Mouse (Mus musculus) mature B cell (primary cell): ENCODE measurements at regions not wholly inside any gene's neighbourhood (a gene's known extent, or its start where the extent isn't known, plus 50 kb on each side); places are given as distances from the start of the nearest gene placed in this dataset.

Experiments
- in situ Hi-C: fragments of 300-500 bp; cut with MboI; formaldehyde crosslinking; loops from 2 replicates; pipeline ENCODE4 v1.14.3; 2019

DNA sequence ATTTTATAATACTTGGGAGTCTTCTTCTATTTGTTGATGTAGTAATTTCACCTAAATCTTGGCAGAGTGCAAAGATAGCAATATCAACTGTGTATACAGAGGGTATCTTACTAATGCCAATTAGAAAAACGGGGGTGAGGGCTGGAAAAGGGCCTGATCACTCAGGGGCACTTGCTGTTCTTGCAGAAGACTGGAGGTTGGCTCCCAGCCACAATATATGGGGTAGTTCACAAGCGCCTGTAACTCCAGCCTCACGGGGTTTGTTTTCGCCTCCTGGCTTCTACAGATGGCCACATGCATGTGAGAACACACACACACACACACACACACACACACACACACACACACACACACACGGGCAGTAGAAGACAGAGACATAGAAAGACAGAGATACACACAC is 185.7 kb downstream of the Plk2 start:
- in situ Hi-C loops = no loop called here

DNA sequence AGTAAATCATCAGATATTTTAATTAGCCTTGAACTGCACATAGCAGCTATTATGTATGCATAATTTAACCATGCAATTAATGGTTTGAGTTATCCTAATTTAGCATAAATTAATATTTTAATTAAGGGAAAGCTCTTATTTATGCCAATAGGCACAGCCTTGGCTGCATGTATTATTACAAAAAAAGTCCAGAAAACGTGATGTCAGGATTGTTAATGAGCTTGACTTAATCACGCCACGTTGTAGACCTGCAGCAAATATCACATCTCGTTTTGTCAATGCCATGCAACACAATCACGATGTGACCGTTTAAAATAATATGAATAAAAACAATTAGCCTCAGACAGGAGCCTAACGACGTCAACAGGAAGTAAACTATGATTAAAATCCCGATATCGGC is 189.9 kb downstream of the Plk2 start:
- in situ Hi-C loops = no loop called here

DNA sequence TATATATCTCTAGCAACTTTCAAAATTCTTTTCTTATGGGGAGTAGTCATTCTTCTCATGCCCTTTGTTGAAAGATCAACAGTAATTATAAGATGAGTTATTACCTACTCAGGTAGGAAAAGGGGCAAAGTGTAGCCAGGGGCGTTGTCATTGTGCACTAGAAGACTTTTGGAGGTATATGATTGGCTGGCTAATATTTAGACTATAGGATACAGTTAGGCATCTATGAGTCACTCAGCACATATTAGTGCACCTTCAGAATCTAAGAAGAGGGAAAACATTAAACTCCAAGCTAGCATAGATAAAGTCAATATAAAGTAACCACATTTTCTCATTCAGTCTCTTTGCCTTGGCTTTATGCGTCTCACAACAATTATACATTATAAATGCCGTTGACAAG is 199.8 kb downstream of the Plk2 start:
- in situ Hi-C loops = no loop called here

DNA sequence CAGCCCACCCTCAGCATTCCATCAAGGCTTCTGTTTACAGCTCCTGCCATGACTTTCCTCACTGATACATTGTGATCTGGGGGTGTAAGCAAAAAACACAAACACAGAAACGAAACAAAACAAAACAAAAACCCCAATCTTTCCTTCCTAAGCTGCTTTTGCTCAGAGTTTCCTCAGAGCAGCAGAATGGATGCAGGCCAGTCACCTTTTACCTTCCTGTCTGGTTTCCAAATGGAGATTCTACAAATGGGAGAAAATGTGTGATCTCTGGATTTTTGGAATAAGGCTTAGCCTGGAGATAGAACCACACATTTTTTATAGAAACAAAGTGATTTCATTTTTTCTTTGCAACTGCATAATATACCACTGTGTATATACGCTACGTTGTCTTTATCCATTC is 204.8 kb downstream of the Plk2 start:
- in situ Hi-C loops = no loop called here

DNA sequence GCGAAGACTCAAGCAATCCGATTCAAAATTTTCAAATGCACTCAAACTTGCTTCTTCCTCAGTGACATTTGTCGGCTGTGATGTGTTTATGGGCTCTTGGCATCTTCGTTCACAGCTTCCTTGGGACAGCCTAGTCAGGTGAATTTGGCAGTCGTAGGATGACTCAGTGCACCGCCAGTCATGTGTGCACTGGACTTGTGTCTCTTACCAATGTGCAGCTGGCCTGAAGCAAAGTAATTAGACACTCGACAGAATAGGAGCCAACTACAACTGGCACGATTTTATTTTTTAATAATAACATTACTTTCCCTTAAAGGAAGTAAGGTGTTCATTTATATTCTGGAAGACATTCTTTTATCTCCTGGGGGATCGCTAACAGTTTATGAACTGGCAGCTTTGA is 205.5 kb downstream of the Plk2 start:
- in situ Hi-C loops = no loop called here

DNA sequence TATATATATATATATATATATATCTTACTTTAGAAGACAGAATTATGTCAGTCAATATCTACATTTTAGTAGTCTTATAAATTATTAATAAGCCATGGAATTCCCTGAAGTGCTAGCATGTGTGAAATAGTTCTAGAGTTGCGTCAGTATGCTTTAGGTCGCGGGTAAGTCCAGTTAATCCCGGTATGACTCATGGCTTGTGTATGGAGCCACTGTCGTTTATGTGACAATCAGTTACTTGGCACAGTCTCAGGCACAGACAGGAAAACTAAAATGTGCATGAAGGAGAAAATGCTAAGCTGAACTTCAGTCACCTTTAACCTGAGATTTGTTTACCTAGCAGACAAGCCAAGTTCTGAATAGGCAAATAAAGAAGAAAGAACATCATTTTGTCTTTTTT is 206.5 kb downstream of the Plk2 start:
- in situ Hi-C loops = no loop called here

DNA sequence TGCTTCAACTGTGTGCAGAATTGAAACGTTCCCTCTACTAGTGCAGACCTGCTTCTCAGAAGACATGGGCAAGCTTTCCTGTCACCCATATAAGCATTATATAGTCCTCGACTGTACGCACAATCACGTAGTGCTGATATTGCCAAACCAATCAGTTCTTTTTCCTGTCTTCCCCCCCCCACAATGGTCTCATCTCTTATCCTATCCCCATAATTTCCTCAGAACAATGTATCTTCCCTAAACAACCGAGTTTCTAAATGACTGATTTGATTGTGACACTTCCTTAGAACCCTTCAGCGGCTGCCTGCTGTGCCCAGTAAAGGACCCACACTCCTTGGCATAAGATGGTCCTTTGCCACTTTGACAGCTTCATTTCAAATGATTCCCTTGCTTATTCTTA is 207.0 kb downstream of the Plk2 start:
- in situ Hi-C loops = no loop called here

DNA sequence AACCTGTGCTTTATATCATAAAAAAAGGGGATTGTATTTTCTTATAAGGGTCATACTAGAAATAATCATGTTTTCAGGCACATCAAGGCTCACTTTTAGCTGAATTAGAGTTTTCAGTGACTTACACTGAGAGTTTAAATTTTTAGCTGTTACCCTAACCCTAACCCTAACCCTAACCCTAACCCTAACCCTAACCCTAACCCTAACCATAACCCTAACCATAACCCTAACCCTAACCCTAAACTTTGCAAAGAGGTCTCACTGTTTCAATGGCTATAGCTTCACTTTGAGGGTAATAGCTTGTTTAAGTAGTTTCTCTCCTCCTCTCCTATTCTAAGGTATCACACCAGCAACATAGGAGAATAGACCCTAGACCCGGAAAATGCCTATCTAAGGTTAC is 208.0 kb downstream of the Plk2 start:
- in situ Hi-C loops = no loop called here

DNA sequence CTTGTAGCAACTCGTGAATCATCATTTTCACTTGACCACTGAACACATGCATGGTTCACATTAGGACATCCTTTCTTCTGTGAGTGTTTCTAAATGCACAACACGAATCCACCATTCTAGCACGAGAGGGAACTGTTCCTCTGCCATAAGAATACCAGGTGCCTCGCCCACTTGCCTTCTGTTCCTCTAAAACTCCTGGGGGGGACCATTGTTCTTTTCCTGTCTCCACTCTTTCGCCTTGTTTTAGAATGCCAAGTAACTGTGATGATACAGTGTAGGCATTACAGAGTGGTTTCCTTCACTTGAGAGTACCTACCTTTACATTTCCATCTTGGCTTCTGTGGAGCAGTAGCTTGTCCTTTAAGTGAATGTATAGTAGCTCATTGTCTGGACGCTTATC is 224.2 kb downstream of the Plk2 start:
- in situ Hi-C loops = no loop called here

DNA sequence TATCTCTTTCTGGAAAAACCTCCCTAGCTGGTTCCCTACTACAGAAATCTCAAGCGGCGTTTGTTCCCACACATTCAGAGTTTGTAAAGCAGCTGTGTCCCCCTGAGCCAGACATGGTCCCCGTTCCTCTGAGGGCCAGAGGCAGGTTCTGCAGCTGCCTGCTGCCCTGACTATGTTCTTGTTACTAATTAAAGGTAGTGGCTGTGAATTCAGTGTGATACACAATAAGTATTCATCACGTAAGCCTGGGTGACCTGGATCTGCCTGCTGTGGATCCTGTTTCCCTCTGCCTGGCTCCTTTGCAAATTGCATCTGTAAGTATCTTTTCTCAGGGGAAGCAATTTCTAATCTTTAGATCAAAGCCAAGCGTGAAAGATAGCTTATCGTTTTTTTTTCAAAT is 232.3 kb downstream of the Plk2 start:
- in situ Hi-C loops = no loop called here

DNA sequence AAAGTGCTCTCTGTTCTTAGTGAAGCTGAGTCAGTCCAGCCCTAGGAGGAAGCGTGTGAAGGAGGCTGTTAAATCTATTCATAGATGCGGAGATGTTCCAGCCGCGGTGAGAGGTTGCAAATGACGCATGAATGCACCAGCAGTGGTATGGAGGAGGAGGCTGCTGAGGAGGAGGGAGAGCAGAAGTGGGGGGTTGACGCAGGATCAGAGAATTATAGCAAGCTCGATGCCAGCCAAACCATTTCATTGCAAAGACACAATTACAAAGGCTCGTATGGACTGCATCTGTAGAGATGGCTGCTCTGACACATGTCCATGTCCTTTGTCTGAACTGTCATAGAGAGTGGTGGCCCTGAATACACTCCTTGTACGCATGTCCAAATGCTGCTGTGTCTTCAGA is 232.9 kb downstream of the Plk2 start:
- in situ Hi-C loops = no loop called here

DNA sequence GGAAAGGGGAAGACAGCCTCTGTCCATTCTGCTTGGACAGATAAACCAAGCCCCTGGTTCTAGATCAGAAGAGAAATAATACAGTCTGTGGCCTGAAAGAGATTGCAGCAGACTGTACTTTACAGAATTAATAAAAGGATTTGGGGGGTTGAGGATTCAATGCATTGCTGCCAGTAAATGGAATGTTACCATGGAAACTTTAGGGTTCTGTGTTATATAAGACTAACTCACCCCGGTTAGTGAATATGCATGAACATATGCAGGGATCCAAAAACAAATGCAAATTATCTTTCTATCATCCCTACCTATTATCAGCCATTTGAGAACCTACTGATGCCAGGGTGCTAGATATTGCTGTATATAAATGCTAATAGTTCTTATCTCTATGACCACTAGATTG is 233.4 kb downstream of the Plk2 start:
- in situ Hi-C loops = no loop called here

DNA sequence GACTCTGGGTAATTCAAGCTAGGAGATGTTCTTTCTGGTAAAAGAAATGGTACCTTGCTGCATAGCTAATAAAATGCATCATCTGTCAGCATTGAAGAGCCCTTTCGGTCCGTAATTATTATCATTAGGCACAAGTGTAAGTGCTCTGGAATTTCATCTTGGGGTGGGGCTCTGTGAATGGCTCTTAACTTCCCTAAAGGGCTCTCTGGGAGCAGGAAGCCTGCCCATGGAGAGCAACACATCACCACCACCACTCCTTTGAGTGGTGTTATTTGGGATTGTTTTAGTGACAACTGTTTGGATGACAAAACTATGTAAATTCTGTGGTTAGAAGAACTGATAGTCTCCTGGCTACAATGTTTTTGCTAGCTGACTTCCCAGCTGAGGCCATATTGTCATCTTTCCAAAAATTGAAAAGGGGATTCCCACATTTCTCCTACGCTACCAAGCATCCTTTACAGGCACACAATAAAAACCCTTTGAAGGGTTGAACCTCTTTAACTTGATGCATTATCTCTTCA is 238.5 kb downstream of the Plk2 start:
- in situ Hi-C loops = no loop called here

DNA sequence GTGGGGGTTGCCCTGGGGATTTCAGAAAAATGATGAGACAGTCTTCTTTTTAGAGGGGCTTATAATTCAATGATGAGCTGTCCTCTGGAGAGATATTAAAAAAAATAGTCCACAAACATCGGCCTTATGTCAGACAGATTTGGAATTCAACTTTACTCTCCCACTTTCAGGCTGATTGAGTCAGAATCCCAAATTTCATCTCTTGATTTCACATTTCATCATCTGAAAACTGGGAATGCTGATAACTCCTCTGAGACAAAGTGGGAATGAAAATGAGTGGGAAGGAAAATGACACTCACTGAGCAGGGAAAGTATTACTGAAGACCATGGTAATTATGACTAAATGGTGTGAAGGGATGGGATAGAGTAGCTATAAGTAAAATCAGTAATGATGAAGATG is 239.1 kb downstream of the Plk2 start:
- in situ Hi-C loops = no loop called here

DNA sequence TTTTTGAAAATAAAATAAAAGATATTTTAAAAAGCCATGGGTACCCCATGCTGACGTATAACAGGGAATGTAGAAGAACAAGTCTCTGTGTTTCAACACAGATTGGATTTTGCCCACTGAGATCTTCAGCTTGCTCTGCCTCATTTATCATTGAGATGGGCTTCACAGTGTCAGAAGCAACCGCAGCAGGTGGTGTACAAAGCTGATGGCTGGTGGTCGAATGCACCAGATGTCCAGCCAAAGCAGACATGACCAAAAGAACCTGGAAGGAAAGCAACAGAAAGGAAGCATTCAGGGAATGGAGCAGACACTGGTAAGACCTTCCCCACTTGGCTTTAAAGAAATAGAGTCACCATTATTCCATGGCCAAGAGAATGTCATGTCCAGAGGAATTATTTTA is 247.9 kb downstream of the Plk2 start:
- in situ Hi-C loops = no loop called here

DNA sequence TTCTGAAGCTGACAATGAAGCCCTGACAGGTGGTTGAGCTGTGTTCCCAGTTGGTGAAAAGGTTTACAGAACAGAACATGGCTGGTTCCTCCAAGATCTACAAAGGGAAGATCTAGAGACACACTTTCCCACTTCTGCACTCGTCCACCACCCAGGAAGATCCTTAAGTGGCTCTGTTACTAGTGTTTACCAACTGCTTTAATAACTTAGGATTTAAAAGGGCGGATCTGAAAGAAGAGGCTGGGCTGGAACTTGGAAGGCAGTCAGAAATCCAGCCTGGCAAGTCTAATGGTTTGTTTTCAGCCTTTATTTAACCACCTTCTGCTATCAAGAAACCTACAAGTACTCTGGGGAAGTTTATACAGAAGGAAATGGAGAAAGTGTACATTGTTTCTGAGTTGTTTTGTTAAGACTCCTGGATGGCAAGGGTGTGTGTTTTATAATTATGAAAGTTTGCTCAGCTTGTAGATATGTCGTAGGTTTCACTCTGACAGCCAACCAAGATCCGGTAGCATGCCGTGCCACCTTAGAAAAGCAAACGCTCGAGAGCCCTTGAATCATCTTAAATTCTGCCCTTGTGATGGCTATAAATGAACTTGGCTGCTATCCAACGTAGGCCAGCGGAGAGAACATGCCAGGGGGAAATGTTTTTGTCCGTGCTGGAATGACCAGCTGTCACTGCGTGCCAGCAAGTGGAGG is 248.5 kb downstream of the Plk2 start:
- in situ Hi-C loops = no loop called here

DNA sequence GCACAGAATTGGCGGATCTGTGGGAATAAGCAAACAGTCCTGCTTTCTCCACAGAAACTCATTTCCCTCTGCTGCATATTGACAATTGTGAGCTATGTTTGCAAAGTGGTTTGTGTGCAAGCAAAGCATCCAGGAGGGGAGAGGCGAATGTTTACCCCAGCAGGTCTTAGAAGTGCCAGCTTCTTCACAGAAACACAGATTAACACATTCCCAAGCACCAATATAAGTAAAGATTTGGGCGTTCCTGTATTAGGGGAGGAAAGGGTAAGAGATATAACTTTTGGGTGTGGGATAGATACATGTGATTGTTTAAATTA is 249.0 kb downstream of the Plk2 start:
- in situ Hi-C loops = no loop called here

DNA sequence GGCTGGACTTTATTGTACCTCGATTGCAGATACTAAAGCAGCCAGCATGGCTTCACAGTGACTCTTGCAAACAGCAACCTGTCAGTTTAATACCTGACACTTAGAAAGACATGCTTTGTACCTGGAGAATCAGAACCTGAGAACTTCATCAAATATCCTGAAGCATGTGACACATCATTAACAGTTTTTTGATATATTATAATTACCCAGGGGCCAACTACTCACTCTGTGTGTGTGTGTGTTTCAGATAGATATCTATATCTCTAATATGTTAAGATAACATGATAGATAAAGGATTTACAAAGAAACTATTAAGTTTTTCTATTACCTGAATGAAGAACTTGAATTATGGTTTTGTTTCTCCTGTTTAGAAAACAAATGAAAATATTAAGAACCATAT is 254.5 kb downstream of the Plk2 start:
- in situ Hi-C loops = no loop called here

DNA sequence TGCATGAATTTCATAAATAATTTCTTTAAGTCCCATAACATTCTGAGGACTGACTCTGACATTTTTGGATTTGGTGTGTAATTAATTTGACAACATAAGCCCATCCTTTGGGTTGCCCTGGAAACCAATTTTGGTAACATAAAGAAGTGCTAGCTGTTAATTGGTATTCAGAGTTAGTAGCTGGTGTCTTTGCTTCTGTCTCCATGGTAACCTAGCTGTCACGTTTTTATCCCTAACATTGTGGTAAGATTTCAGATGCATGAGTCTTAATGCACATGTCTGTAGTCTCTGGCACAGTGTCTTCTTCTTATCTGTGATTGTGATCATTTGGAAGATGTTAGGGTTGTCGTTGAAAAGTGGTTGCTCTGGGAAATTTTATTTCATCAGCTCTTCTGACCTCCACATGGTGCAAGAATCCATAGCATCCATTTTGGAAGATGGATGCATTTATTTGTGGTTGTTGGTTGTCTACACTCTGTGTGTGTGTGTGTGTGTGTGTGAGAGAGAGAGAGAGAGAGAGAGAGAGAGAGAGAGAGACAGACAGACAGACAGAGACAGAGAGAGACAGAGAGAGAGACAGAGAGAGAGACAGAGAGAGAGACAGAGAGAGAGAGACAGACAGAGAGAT is 255.1 kb downstream of the Plk2 start:
- in situ Hi-C loops = no loop called here

DNA sequence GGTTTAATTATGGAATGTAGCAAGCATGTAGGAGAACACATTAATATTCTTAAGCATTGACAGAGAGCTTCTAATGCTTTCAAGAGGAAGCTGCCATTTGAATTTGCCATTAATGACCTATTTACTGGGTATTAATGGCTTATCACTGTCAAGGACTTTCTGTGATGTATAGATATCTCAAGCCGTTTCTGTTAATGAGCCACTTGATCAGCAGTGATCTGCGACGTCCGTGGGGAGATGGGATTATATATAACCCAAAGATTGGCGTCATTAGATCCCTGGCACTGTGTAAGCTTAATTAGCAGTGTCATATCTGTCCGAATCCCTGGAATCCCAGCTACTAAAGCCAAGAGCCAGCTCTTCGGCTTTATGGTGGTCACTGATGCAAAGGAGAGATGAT is 257.4 kb downstream of the Plk2 start:
- in situ Hi-C loops = no loop called here

DNA sequence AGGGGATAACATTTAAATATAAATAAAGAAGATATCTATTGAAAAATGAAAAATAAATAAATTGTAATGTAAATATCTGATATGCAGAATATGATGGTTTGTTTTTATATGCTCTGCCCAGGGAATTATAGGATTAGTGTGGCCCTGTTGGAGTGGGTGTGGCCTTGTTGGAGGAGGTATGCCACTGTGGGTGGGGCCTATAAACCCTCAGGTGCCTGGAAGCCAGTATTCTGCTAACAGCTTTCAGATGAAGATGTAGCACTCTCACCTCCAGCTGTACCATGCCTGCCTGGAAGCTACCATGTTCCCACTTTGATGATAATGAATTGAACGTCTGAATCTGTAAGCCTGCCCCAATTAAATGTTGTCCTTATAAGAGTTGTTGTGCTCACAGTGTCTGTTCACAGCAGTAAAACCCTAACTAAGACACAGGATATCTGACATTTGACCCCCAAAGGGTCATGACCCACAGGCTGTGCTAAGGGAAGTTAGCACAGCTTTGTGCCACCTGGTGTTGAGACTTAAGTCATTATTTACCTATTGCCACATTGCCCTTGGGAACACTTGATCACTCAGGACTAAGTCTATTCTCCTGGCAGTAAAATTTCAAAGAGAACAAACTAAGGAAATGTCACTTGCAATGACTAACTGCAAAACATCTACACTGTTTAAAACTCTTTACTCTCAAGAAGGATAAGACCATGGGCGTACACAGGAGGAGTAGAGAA is 270.4 kb downstream of the Plk2 start:
- in situ Hi-C loops = no loop called here

DNA sequence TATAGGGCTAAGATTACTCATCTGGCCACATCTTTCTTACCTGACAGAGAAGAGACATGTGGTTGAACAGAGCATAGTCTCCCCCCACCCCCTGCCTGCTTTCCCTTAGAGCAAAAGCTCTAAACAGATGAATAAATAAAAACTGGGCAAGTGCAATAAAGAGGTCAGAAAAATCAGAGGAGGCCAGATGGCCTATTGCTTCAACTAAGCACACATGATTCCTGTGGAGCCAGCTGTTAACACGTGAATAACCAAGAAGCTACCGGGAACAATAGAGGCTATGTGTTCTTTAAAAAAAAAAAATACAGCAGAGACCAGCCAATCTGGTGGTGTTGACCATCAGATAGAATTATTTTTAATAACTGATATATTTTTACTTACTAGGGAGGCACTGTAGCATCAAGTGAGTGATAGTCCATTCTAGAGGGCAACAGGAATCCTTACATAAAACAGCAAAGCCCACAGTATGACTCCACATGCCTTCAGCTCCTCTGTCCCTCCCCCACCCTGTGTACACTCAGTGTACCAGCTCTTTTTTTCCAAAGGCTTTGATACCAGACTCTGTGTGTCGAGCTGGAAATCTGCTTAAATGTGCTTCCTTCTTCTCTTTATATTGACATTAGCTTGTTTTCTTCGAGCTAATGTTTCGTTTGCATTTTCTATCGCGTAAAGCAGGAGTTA is 272.6 kb downstream of the Plk2 start:
- in situ Hi-C loops = no loop called here

DNA sequence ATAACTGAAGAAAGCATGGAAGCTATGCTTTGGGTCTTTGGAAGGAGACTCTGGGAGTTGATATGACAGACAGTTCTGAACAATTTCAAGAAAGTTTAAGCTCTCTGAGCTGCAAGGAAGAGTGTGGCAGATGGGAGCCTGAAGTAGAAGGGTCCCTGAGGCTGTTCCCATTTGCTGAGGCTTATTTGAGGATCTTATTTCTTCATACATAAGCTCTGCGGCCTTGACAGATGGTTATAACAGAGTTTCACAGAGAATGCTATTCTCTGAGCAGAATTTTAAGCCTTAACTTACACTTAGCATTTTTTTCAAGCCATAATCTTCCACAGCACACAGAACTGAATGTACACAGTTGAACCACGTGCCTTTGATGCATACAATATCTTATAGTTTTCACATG is 278.7 kb downstream of the Plk2 start:
- in situ Hi-C loops = no loop called here
